Mouse (Mus musculus) layer of hippocampus, postnatal 14 days (tissue): Measurements from ENCODE around the gene Tmtc1. TPM values are rescaled to one million over a fixed set of nuclear protein-coding genes. Genes with fewer than 3 reads are reported as not detected.

ENCODE experiments used
- DNase-seq, 2 experiments: peaks; one replicate each; pipeline ENCODE4 v3.0.0; 2021 to 2022; ENCODE audit warnings: low spot score in 2 of 2, mixed read lengths in 1 of 2
- total RNA-seq, 2 experiments: library from RNA; stranded (reverse); gene quantifications; 2 replicates each; pipeline ENCODE4 v1.2.3; 2021

The Tmtc1 gene
- total RNA-seq, 2 experiments from 2014 or later: 26.4 to 27.1 TPM

DNA sequence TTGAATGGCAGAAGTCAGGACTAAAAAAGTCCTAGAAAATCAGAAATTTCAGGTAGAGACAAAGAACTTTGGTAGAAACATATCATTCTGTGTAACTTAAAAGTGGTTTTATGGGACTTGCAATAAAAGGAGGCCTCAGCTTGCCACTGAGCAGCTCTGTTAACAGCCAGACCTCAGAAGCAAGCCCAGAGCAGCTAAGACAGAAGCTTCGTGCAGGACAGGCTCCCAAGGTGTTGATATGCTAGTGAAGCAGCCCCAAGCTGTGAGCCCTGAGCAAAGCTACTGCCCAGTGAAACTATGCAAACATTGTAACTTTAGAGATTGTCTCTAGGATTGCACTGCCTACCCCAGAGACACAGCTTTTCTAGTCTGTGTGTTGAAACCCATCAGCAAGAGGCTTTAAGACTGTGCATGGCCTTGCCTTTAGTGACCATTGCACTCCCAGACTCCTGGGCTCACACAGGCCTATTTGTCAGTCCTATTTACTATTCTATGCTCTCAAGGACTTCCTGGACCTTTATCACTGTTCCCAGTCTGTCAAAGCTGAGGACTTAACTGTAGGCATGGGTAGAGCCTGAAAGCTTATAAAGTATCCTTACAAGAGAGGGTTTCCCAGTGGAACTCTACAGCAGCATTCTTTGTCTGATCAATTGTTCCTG, 188.7 kb downstream of the Tmtc1 start:
- DNase-seq: no peak

DNA sequence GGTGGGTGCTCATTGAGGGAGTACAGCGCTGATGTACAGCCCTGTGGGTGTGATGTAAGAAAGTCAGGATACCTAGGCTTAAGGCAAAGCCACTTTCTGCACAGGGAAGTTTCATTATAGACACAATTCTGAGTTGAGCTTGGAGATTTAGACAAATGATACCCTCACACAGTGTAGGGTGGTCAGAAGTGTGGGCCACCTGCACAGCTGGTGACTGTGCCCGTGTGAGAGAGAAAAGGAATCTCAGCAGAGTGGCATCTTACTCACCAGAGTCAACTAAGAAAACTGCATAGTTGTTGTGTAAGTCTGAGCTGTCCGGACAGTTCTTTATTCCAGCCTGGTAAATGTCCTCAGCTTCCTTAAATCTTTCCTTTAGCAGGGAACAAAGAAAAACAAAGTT, 195.0 kb downstream of the Tmtc1 start:
- no peak for DNase-seq

DNA sequence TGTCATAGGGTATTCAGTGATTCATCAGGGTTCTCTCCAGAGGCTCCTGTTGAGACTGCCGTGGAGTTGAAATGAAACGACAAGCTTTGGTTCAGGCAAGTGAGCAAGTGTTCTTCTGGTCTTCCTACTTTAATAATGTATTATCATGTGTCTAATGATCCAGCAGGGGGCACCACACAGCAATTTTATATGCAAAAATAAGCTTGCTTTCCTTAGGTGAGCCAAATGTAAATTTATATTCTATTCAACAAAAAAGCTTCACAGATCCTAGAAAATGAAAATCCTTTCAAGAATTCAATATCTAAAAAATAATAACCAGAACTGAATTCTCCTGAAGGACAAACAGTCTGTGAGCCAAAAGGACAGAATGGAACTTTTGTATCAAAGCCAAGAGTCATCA, 195.6 kb downstream of the Tmtc1 start:
- DNase-seq: peak in 1 of 2 experiments; percentile 73

DNA sequence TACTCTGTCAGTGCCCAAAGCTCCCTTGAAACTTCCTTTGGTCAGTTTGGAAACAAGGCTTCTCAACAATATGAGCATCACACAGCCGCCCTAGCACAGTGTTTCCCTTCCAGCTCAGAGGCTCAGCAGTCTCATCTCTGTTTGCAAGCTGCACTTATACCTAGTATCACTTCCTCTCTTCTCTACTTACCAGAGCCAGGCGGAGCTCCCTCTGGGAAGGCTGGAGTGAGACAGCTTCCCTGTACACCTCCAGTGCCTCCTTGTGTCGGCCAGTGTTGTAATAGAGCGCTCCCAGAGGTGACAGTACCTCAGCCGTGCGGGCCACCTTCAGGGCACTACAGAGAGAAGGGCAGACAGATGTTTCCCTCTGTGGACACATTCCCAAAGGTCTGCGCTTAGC, 197.6 kb downstream of the Tmtc1 start:
- DNase-seq: no peak

DNA sequence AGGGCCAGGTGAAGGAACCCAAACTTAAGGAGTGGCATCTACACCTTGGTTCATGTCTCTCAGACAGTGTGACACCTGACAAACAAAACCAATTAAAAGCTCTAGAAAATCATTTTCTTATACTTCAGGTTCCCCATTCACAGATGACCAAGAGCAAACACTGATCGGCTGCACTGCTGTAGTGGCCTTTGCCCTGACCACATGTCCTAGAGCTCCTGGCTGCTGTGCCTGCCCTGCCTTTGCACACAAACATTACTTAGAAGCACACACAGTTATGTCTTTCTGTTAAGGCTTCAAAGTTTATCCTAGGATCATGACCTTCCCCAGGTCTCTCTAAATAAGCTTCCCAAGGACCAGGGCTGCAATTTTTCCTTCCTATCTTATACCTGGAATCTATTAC, 199.4 kb downstream of the Tmtc1 start:
- no peak for DNase-seq

DNA sequence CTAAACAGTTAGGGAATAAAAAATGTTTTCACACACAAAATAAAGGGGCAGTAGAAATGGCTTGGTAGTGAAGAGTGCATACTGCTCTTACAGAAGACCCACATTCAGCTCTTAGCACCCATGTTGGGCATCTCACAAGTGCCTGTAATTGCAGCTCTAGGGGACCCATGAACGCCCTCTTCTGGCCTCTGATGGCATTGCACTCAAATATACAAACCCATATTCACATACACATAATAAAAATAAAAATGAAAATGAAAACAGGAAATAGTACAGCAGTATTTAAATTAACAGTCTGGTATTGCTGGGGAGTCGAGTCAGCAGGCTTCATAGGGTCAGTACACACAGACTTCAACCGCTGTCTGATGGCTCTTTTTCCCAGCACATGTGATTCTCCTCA, 201.9 kb downstream of the Tmtc1 start:
- no peak for DNase-seq

DNA sequence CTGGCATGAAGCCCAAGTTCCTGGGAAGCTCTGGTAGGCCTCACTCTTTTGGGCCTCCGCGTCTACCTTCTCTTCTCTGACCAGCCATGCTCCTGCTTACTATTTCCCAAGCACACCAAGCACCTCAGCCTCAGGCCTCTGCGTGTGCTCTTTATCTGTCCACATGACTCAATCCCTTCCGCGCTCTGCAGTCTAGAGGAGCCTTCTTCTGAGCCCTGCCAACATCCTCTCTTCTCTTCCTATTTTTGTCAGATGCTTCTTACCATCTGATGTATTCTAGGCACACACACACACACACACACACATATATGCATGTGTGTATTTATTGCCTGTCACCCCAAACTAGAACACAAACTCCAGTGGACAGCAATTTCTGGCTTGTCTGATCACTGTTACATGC, 202.5 kb downstream of the Tmtc1 start:
- DNase-seq: no peak

DNA sequence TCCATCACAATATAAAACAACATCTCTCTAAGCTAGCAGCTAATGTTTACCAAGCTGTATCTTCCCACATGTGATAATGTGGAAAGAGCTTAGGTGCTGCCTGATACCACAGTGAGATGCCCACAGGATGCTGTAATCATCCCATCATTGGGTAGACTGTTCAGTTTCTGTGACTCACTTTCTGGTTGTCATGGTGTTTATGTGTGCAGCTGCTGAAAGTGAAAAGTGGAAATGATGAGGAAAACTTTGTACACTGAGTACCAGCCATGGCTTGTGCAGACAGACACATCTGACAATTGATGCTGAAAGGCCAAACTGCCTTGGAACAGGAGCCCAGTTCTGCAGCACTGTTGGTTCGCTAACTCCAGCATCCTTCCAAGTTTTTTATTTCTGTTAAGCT, 204.9 kb downstream of the Tmtc1 start:
- DNase-seq: no peak

DNA sequence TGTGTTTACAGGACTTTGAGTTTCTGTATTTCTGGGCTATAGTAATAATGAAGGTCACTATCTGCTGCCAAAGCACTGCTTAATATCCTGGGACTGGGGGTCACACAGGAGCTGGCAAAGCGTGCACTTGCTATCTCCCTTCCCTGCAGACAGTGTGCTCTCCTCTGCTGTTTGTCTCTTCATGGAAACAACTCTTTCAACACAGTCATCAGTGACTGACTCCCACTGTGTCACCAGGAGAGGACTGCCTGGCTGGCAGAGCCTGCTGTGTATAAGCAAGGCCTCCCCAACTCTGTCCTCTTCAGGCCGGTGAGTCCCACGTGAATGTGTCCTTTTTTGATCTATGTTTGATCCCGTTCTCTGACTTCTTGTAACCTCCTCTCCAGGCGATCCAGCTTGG, 206.7 kb downstream of the Tmtc1 start:
- no peak for DNase-seq

DNA sequence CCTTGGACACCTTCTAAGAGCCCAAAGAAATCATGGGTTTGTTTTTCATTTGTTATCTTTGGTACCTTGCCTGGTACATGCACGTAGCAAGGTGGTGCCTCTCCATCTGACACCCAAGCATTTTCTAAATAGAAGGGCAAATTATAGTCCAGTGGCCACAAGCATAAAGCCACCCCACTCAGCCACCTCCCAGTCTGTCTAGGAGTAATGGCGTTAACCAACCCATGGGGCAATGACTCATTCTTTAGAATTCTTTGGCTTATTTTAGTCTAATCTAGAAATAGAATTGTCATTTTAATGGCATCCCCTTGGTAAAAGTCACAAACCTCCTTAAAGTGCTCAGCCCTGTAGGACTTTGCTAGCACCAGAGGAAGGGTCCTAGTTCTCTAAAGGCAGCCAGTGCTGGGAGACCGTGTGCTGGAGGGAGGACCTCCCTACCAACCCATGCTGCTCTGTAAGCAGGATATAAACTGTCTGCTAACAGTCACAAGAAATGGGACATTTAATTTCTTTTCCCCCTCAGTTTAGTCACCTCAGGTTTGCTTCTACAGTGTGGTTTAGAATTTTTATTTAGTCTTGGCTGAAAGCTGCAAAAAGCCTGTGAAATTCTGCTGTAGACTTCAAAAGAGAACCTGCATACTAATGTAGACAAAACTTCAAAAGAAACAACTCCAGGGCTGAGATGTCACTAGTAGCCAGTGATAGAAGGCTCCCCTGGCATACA, 209.9 kb downstream of the Tmtc1 start:
- no peak for DNase-seq

DNA sequence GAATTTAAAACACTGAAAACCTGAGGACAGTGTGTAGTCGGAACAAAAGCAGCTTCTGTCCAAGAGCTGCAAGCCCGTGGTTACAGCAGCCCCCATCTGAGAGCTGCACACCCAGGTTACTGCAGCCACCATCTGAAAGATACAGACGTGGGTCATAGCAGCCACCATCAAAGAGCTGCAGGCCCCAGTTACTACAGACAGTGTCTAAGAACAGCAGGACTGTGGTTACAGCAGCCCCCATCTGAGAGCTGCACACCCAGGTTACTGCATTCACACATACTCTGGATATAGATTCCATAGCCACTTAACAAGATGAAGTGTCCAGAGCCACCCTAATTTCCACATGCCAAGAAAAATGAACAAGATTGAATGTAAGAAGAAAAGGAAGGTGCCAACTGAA, 216.6 kb downstream of the Tmtc1 start:
- DNase-seq: no peak

DNA sequence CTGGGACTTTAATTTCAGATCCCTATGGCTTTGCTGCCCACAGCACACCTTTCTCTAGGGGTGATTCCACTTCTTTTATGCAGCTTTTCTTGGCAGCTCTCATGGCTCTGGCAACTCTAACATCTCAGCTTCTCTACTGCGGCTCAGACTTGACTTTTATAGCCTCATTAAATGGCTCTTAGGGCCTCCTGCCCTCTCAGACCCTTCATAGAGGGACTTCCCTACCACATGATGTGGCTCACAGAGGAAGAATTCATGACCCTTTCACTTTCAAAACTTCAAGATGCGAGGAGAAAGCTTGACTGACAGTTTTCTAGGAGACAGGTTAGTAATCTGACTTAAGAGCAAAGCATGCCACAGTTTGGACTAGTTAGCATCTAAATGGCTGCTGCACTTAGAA, 221.5 kb downstream of the Tmtc1 start:
- DNase-seq: no peak

DNA sequence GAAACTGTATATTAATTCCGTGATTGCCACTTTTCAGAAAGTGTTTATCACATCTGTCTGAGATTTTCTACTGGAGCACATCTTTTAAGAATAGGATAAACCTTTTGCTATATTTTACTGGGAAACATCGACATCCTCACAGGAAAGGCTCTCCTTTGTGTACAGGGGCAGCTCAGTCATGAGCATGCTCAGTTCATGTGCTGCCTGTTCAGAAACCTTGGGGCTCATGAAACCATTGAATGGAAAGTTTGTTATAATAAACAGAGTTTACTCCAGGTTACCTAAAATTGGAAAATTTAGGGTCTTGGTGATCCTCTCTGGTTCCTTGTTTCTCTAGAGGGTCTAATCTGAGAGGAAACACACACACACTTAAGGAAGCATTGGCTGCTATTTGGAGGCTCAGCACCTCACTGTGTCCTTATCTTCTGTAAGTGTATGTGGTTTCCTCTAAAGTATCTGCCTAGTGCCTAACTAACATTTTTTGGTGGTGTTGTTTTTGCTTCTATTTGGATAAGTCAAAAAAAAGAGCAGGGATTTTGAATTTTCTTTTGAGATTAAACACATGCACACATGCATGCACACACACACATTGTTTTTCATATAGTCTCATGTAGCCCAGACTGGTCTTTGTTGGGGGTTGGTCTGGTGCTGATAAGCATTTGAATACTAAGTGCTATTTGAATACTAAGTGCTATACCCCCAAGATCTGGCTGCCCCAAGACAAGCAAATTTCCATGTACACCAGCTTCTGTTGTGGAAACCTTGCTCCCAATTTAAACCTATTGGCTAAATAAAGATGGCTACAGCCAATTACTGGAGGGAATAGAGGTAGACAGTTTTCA, 225.7 kb downstream of the Tmtc1 start:
- DNase-seq: no peak

DNA sequence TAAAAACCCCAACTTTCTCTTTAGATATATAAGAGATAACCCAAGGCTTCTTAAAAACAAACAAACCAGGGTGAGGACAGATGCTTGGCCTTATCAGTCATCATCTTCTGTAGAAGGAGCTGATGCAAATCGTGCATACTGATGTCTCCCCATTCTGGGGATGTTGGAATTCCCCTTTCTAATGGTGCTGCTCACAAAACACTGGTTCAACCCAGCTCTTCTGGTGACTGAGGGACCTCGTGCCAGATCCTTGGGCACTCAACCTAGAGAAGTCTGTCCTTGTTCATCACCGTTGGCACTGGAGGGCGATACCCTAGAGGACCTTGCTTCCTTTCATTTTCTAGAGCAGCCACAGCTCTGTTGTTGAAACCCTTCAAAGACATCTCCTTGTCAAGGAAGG, 227.4 kb downstream of the Tmtc1 start:
- DNase-seq: no peak

DNA sequence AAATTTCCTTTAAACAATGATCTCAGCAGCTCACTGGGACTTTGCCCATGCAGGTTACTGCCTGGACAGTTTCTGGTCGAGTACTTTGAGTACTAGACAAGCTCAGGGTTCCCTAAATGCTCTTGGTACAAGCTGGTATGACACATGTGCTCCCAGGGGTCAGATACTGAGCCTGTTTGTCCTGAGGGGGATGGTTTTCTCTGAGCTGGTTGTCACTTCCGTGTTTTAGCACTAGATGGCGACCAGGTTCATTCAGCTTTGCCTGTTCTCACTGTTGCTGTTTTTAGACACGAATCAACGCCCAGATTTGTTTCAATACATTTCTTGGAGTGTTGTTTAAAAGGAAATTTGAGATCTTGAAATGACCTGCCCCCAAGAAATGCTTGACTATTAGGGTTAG, 229.4 kb downstream of the Tmtc1 start:
- peak; percentile 38 to 46 for DNase-seq

DNA sequence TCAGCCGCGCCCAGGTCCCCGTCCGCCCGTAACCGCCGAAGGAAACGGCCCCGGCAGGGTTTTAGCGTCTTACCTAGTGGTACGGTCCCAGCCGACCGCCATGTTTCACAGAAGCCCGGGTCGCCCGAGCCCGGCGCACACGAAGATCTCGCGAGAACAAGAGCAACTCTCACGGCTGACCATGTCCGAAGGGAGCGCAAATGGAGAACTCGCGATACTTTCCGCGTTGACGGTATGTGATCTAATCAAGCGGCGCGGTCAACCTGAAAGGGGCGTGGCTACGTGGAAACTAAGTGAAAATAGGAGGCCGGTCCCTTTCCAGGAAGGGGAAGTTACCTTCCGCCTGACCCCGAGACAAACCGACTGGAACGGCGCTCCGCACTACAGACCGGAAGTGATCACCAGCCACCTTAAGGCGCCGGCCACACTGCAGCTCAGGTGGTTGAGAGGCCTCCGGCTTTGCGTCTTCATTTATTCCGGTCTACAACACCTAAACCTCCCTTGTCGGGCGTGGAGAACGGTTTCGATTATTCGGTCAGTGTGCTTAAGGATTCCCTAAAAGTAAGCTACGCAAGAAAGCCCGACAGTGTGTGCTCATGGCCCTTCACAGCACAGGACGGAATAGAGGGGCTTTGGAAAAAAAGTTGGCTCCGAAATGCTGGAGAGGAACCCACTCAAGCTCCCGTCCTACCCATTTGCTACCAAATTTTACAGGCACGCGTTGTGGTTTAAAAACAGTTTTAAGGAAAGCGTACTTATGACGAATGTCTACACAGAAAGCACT, 232.1 kb downstream of the Tmtc1 start, which contains the start of gene Ergic2:
Ergic2 (minus strand) TSS at position 478 of the 784 bp plus-strand sequence.
- DNase-seq: peak; percentile 96 to 99

DNA sequence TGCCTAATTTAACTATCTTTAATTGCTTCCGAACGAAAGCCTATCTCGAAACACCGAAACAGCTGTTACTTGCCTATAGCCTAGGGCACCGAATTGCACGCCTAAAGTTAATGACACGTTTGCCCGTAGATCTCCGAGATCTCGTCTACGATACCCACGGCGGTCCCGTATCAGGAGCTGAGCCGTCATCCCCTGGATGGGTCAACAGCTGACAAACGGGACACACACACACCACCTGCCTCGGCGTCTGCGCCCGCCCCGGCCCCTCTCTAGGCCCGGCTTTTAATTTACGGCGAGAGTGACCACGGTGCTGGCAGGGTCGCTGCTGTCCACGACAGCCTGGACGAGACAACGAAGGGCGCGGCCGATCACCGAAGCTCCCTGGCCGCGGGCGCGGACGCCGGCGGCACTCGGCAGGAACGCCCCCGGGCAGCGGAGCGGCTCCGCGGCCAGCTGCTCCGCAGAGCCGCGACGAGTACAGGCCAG, 232.8 kb downstream of the Tmtc1 start:
- peak in 1 of 2 experiments; percentile 24 for DNase-seq

DNA sequence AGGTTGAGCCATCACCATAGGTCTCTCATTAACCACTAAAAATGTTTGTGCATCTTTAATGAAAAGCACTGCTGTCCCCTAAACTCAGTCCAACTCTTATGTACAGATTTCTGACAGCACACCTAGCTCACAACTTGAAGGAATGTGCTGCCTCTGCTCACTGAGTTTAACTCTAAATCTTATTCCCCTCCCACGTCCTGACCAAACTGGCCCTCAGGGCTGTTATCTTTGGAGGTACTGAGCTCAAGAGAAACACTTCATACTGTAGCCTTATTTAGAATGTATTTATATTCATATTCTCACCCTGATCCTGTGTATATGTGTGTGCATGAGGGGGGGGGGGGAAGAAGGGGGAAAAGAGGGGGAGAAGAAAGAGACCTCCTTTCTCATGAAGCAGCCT, 236.7 kb downstream of the Tmtc1 start:
- no peak for DNase-seq

DNA sequence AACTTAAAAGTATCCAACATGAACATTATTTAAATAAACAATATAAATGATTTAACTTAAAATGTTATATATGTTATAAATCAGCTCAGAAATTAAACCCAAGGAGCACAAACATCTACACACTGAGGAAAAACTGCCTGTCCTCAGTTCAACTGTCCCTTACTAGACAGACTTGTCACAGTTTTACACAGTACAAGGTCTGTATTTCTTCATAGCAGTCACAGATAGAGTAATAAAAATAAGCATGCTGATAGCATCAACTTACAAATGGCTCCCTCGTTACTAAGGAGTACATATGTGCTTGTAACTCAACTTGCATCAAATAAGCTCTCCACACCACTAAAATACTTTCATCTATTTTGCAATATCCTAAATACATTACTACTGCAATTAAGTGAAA, 239.1 kb downstream of the Tmtc1 start:
- DNase-seq: no peak

DNA sequence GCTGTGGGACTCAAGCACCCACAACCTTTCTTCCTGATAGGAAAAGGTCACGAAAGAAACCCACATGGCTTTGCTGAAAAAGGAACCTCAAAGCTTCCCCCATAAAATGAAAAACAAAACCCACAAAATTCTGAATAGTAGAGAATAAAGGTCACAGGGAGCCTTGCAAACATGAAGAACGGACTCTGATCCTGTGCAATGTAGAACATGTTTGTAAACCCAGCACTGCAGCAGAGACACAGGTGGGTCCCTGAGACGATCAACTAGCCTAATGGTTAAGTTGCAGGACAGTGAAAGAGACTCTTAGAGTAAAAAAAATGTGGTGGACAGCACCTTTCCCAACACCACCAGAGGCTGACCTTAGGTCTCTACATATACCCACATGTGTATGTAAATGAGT, 244.5 kb downstream of the Tmtc1 start:
- DNase-seq: no peak

DNA sequence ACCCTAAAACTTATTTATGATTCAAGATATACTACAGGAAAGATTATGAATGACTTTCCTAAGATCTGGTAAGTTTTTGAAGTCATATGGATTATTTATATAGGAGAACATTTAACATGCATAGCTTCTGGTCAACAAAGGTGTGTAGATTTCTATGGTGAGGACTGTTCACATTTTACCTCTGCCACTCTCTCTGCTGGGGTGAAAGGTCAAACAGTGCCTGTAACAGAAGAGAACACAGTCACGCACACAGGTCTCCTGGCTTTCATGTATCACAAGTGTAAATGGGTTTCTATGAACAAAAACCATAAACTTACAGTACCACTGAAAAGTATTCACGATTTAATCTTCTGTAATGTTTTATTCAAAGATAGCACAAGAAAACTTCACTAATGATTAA, 245.0 kb downstream of the Tmtc1 start:
- DNase-seq: no peak
